Mouse (Mus musculus): Measurements from ENCODE around the gene Irgc1.
A peak's percentile ranks its signal among the peaks of the same experiment; 100 is the strongest.

Irgc1 gene

GRCm38 (mm10) chr7:24399256-24400081, 52.6 kb downstream of the Irgc1 start, which contains the start of gene Smg9:
Gene Smg9, plus strand, starts transcription at chr7:24399619.
- peak; percentile 91 to 97 for DNase-seq

- no peak for DNase-seq
Observed at GRCm38 (mm10) chr7:24398364-24398913, 53.7 kb downstream of the Irgc1 start.

- DNase-seq: no peak
Observed at GRCm38 (mm10) chr7:24396832-24397231, 55.3 kb downstream of the Irgc1 start.

DNA sequence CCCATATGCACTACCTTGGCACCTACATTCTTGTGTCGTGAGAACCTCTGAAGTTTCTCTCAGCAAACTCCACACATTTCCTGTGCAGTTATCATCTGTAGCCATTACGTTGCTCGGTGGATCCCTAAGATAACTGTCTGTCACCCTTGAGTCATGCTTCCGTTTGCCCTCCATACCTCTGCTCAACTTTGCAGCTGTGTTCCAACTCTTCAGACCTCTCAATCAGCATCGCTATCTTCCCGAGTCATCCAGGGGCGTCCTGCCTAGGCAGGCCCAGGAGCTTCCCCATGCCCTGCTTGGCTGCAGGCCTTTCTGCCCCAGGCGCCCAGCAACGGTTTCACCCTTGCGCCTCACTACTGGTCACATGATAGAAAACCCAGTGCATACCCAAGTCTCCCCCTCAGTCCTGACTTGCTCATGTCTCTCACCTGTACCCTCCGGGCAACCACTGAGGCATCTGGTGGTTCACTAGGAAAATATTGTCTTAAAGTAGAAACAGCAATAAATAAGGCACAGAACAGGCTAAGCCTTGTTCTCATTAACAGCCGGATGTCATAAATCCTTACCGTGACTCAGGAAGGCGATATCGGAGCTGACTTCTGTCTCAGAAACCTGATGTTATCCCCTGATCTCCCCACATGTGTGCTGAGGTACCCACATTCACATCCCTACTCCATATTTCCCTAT, 57.5 kb downstream of the Irgc1 start:
- DNase-seq: no peak

DNA sequence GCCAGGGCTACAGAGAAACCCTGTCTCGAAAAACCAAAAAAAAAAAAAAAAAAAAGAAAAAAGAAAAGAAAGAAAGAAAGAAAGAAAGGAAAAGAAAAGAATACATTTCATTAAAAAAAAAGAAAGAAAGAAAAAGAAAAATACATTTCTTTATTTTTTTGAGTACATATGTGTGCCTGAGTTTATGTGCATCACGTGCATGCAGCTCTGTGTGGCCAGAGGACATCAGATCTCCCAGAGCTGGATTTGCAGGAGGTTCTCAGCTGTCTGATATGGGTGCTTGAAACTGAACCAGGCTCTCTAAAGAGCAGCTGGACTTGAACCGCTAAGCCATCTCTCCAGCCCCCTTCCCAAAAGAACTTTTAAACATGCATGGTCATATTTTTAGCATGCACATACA, 58.0 kb downstream of the Irgc1 start:
- no peak for DNase-seq

- no peak for DNase-seq
Observed at GRCm38 (mm10) chr7:24391687-24392086, 60.4 kb downstream of the Irgc1 start.

GRCm38 (mm10) chr7:24391077-24391476, 61.0 kb downstream of the Irgc1 start:
- no peak for DNase-seq

DNA sequence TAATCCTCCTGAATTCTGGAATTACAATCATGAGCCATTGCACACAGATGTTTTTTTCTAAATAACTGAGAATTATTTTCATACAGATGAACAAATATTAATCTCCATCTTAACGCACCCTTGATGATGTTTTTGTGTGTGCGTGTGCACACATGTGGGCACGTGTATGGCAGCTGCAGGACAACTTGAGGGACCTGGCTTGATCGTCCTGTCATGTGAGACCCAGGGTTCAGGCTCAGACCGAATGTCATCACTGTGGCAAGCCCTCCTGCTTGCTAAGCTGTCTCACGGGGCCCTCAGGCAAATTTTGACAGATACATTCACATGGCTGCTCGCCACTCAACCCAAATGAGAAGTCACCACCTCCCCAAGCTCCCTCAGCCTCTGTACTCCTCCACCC, 61.6 kb downstream of the Irgc1 start:
- DNase-seq: no peak

- DNase-seq: no peak
Observed at GRCm38 (mm10) chr7:24389516-24390187, 62.4 kb downstream of the Irgc1 start.

GRCm38 (mm10) chr7:24387059-24387556, 65.0 kb downstream of the Irgc1 start:
- DNase-seq: no peak

DNA sequence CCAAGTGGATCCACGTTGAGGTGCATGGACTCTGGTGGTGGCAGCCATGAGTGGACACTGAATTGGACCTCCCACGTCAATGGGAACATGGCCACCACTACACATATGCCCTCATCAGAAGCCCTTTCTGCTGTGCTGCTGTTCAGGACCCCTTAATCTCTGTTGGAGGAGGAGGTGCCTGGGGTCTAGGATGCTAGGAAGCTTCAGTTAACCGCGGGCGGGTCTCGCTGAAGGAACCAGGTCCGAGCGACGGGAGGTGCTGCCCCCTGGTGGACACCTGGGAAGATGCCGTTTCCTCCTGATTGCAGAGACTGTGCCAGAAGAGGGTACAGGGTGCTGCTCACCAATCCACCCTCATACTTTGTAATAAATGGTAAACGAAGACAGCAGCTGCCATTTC, 67.3 kb downstream of the Irgc1 start:
- peak; percentile 56 to 80 for DNase-seq

DNA sequence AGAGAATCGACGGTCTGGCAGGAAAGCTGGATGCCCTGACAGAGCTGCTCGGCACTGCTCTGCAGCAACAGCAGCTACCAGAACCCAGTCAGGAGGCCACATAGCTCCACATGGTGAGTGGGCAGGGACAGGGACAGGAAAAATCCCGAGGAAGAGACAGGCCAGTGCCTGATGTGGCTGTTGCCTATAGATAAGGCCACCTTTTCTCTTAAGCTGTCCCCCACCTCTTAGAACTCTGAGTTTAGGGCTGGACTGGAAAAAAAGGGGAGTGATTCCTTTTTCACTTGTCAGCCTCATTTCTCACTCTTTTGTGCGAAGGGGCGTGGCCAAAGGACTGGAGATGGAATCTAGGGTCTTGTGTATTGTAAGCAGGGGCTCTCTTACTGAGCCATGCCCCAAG, 68.0 kb downstream of the Irgc1 start:
- no peak for DNase-seq

- no peak for DNase-seq
Observed at GRCm38 (mm10) chr7:24382730-24383372, 69.2 kb downstream of the Irgc1 start.
